Mouse (Mus musculus) ES-E14 (cell line): ENCODE measurements around the gene Gm11627.

ENCODE experiments used
- CHD2 ChIP-seq: IDR thresholded peaks from 2 replicates; pipeline ENCODE4 v1.6.1; 2014; ENCODE audit warnings: mild to moderate bottlenecking, low read depth, low read length, inconsistent platforms
- ZC3H11A ChIP-seq: IDR thresholded peaks from 2 replicates; pipeline ENCODE4 v1.6.1; 2012; ENCODE audit warnings: low read depth, mild to moderate bottlenecking, inconsistent platforms, low read length, borderline replicate concordance

DNA sequence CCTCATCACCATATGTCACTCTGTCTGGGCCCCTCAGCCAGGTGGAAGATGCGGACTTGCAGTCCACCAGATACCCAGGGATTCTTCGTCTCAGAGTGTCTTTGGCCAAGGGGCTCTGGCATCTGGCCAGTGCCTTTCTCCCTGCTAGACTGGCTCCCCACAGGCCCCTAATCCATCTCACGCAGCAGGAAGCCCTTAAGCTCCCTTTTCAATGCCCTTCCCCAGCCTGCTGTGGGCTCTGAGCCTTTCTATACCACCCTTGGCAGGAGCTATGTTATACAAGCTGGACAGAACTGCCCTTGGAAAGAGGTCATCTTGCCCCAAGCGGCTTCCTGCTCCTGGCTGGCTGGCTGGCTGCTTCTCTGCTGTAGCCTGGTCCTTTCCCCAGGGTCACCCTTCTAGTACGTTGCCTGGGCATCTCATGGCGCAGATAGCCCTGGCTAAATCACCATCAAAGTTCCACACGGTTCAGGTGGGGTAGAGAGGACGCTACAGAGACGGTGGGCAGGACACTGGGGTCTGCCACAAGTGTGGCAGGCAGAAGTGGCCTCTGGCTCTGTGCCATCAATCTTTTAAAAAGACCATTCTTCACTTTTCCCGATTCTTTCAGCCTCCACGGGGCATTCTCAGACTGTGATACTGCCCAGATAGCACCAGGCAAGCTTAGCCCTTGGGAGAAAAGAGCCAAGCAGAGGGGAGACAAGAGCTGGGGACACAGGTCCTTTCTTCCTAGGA, 2.2 kb upstream of the Gm11627 start:
- TF ChIP-seq ZC3H11A = no peak
- TF ChIP-seq CHD2 = no peak
